Mouse (Mus musculus) cerebellum, adult 11 months (tissue): ENCODE data around the gene Ccdc22.

Source experiments
- DNase-seq: peaks from one replicate; pipeline ENCODE4 v3.0.0; 2022

Ccdc22 gene

GRCm38 (mm10) chrX:7604879-7605574 lies at the start of gene Ccdc22:
Gene Ccdc22, minus strand, starts transcription at chrX:7605517.
- DNase-seq, result peak; percentile 78

- peak; percentile 39 for DNase-seq
These were observed 43.5 kb upstream of the Ccdc22 start for GRCm38 (mm10) chrX:7648671-7649304.

GRCm38 (mm10) chrX:7645349-7645748 lies 40.0 kb upstream of the Ccdc22 start:
- DNase-seq, result peak; percentile 73

GRCm38 (mm10) chrX:7640785-7641184 lies 35.5 kb upstream of the Ccdc22 start:
- DNase-seq, result no peak

- DNase-seq, result no peak
These were observed 34.4 kb upstream of the Ccdc22 start for GRCm38 (mm10) chrX:7639536-7640325.

GRCm38 (mm10) chrX:7638401-7639091 lies 33.2 kb upstream of the Ccdc22 start, which contains the start of gene Syp:
Gene Syp, plus strand, starts transcription at chrX:7638471.
- DNase-seq, result peak; percentile 92

GRCm38 (mm10) chrX:7635101-7635500 lies 29.8 kb upstream of the Ccdc22 start:
- no peak for DNase-seq

- DNase-seq, result no peak
These were observed 27.2 kb upstream of the Ccdc22 start for GRCm38 (mm10) chrX:7632560-7632959.

- DNase-seq, result no peak
These were observed 12.7 kb upstream of the Ccdc22 start for GRCm38 (mm10) chrX:7617889-7618551.

- peak; percentile 33 for DNase-seq
These were observed 5.4 kb upstream of the Ccdc22 start for GRCm38 (mm10) chrX:7610536-7611258.

- peak; percentile 24 for DNase-seq
These were observed 4.7 kb upstream of the Ccdc22 start for GRCm38 (mm10) chrX:7610035-7610434.

GRCm38 (mm10) chrX:7606783-7607182 lies 1.5 kb upstream of the Ccdc22 start, which contains the start of gene Cacna1f:
Gene Cacna1f, plus strand, starts transcription at chrX:7607083.
- DNase-seq, result no peak

GRCm38 (mm10) chrX:7605575-7605941 lies 241 bp upstream of the Ccdc22 start:
- no peak for DNase-seq

GRCm38 (mm10) chrX:7604004-7604403 lies 1.3 kb downstream of the Ccdc22 start:
- DNase-seq, result no peak

GRCm38 (mm10) chrX:7595371-7595770 lies 9.9 kb downstream of the Ccdc22 start:
- no peak for DNase-seq

GRCm38 (mm10) chrX:7586356-7586755 lies 19.0 kb downstream of the Ccdc22 start:
- no peak for DNase-seq

- DNase-seq, result no peak
These were observed 21.4 kb downstream of the Ccdc22 start for GRCm38 (mm10) chrX:7583881-7584280.

GRCm38 (mm10) chrX:7581151-7581550 lies 24.2 kb downstream of the Ccdc22 start:
- DNase-seq, result no peak

- DNase-seq, result no peak
These were observed 30.5 kb downstream of the Ccdc22 start for GRCm38 (mm10) chrX:7574885-7575231.

- DNase-seq, result peak; percentile 93
These were observed 31.0 kb downstream of the Ccdc22 start, which contains the start of gene Ppp1r3f for GRCm38 (mm10) chrX:7574087-7574884. Gene Ppp1r3f, minus strand, starts transcription at chrX:7574283.
